8 mouse cellular contexts compared by ENCODE assay signal in the genomic region with DNA sequence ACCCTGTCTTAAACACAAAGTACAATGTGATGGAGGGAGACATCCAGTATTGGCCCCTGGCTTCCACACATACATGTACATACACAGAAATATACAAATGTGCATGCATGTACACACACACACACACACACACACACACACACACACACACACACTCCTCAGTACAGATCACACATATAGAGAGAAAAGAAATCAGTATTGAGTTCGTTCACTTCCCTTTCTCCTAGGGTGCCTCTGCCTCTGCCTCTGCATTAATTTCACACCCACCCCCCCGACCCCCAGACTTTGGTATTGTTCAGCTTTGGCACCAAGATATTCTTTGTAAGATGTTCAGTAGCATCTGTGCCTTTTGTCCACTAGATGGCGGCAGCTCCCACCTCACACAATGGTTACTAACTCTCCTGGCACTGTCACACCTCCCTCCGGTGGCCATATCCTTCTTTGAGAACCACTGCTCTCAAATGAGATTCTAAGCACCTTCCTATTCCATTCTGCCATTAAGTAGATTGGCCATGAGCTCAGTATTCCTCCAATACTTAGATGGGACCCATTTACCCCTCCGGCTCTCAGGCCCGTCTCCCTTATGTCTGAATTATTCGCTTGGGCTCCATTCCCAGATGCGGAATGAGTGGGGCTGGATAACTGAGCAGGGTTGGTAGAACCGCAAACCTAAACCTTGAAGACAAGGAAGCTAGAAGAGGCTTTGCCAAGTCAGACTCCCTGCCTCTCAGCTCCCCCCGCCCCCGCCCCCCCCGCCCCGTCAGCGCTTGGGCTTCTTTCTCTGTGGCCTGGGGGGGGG. TPM values are rescaled to one million over a fixed set of nuclear protein-coding genes. Genes with fewer than 3 reads are reported as not detected.
DNase-seq lines count a peak whose midpoint lies in the region; ATAC-seq and TF ChIP-seq lines count a peak whose summit lies in the region.

No protein-coding gene starts in this region.

- ATAC-seq in heart, postnatal 0 days (ENCODE audit: insufficient read depth, low read depth): no peak
- no peak for ATAC-seq in heart, embryonic 12.5 days (ENCODE audit: insufficient number of reproducible peaks, low FRiP score)
- peak; percentile 75 for ATAC-seq in hindbrain, postnatal 0 days
- ATAC-seq in midbrain, embryonic 14.5 days (ENCODE audit: low FRiP score, low TSS enrichment): no peak
- peak; percentile 35 for ATAC-seq in stomach, embryonic 15.5 days (ENCODE audit: insufficient read depth, low FRiP score, low read depth)

- H3K4me3 ChIP-seq in heart, postnatal 0 days (ENCODE audit: low read depth, low read length): no peak overlapping the region
- H3K4me3 ChIP-seq in heart, embryonic 12.5 days: no peak overlapping the region
- no peak overlapping the region for H3K4me3 ChIP-seq in embryonic facial prominence, embryonic 10.5 days
- no peak overlapping the region for H3K4me3 ChIP-seq in hindbrain, postnatal 0 days (ENCODE audit: low read length)
- H3K4me3 ChIP-seq in midbrain, embryonic 14.5 days (replicated peaks; ENCODE audit: low read depth, low read length): no peak overlapping the region
- H3K4me3 ChIP-seq in stomach, embryonic 15.5 days (replicated peaks): no peak overlapping the region

- no peak for TF ChIP-seq EP300 in heart, postnatal 0 days (IDR thresholded peaks at IDR 0.05; ENCODE audit: low read depth)

- H3K27me3 ChIP-seq in heart, postnatal 0 days (ENCODE audit: control insufficient read depth, insufficient read depth, low read length): no peaks in the 10 kb centered on the region
- H3K27me3 ChIP-seq in heart, embryonic 12.5 days (replicated peaks): no peaks in the 10 kb centered on the region
- no peaks in the 10 kb centered on the region for H3K27me3 ChIP-seq in embryonic facial prominence, embryonic 10.5 days (replicated peaks; ENCODE audit: low read depth, poor library complexity, severe bottlenecking)
- H3K27me3 ChIP-seq in hindbrain, postnatal 0 days (ENCODE audit: insufficient read depth, low read length): no peaks in the 10 kb centered on the region
- no peaks in the 10 kb centered on the region for H3K27me3 ChIP-seq in midbrain, embryonic 14.5 days (ENCODE audit: control insufficient read depth, insufficient read depth, low read length)
- no peaks in the 10 kb centered on the region for H3K27me3 ChIP-seq in stomach, embryonic 15.5 days (replicated peaks)

- no peaks in the 10 kb centered on the region for H3K4me1 ChIP-seq in heart, postnatal 0 days (ENCODE audit: control insufficient read depth, insufficient read depth)
- H3K4me1 ChIP-seq in heart, embryonic 12.5 days (replicated peaks): no peaks in the 10 kb centered on the region
- H3K4me1 ChIP-seq in embryonic facial prominence, embryonic 10.5 days: peaks cover 5% of the 10 kb centered on the region; the same call in 1 of the 2 replicates
- H3K4me1 ChIP-seq in hindbrain, postnatal 0 days (ENCODE audit: insufficient read depth, low read length): no peaks in the 10 kb centered on the region
- no peaks in the 10 kb centered on the region for H3K4me1 ChIP-seq in midbrain, embryonic 14.5 days (ENCODE audit: control insufficient read depth, insufficient read depth, low read length)
- no peaks in the 10 kb centered on the region for H3K4me1 ChIP-seq in stomach, embryonic 15.5 days

- H3K36me3 ChIP-seq in heart, postnatal 0 days (replicated peaks; ENCODE audit: control insufficient read depth, insufficient read depth, low read length): no peaks in the 10 kb centered on the region
- peaks cover 4% of the 10 kb centered on the region; the same call in 1 of the 2 replicates for H3K36me3 ChIP-seq in heart, embryonic 12.5 days
- H3K36me3 ChIP-seq in embryonic facial prominence, embryonic 10.5 days (replicated peaks): no peaks in the 10 kb centered on the region
- no peaks in the 10 kb centered on the region for H3K36me3 ChIP-seq in hindbrain, postnatal 0 days (ENCODE audit: insufficient read depth, low read length)
- H3K36me3 ChIP-seq in midbrain, embryonic 14.5 days (ENCODE audit: control insufficient read depth, insufficient read depth, low read length): no peaks in the 10 kb centered on the region
- no peaks in the 10 kb centered on the region for H3K36me3 ChIP-seq in stomach, embryonic 15.5 days

- peak; percentile 80 for TF ChIP-seq CTCF in heart, postnatal 0 days (IDR thresholded peaks at IDR 0.05; ENCODE audit: low read depth)
- peak; percentile 92 for TF ChIP-seq CTCF in hindbrain, postnatal 0 days (IDR thresholded peaks at IDR 0.05; ENCODE audit: low read depth)

- peak; percentile 52 for DNase-seq in heart, postnatal 0 days (ENCODE audit: low spot score)
- peak; percentile 40 for DNase-seq in adrenal gland, postnatal 10 days
- peak; percentile 66 for DNase-seq in embryonic facial prominence, embryonic 10.5 days (ENCODE audit: low spot score)
- peak; percentile 89 for DNase-seq in hindbrain, postnatal 0 days (ENCODE audit: low spot score)
- peak; percentile 17 for DNase-seq in left cerebral cortex, adult 11 months (ENCODE audit: low spot score)
- DNase-seq in midbrain, embryonic 14.5 days: peak; percentile 89

- H3K9me3 ChIP-seq in heart, postnatal 0 days (replicated peaks; ENCODE audit: control insufficient read depth, low read length): no peaks in the 10 kb centered on the region
- peaks cover 13% of the 10 kb centered on the region for H3K9me3 ChIP-seq in heart, embryonic 12.5 days (replicated peaks)
- H3K9me3 ChIP-seq in embryonic facial prominence, embryonic 10.5 days: peaks cover 4% of the 10 kb centered on the region; the same call in 1 of the 2 replicates
- H3K9me3 ChIP-seq in hindbrain, postnatal 0 days (ENCODE audit: low read length): no peaks in the 10 kb centered on the region
- no peaks in the 10 kb centered on the region for H3K9me3 ChIP-seq in midbrain, embryonic 14.5 days (ENCODE audit: control insufficient read depth, low read length)
- H3K9me3 ChIP-seq in stomach, embryonic 15.5 days: no peaks in the 10 kb centered on the region

- H3K4me2 ChIP-seq in heart, postnatal 0 days (ENCODE audit: low read depth, low read length): no peak overlapping the region
- H3K4me2 ChIP-seq in heart, embryonic 12.5 days: no peak overlapping the region
- H3K4me2 ChIP-seq in hindbrain, postnatal 0 days (ENCODE audit: low read depth, low read length): no peak overlapping the region
- no peak overlapping the region for H3K4me2 ChIP-seq in midbrain, embryonic 14.5 days (ENCODE audit: low read length)
- no peak overlapping the region for H3K4me2 ChIP-seq in stomach, embryonic 15.5 days

- H3K27ac ChIP-seq in heart, postnatal 0 days (ENCODE audit: low read depth): no peak overlapping the region
- no peak overlapping the region for H3K27ac ChIP-seq in heart, embryonic 12.5 days (ENCODE audit: poor library complexity, severe bottlenecking)
- no peak overlapping the region for H3K27ac ChIP-seq in embryonic facial prominence, embryonic 10.5 days (replicated peaks)
- no peak overlapping the region for H3K27ac ChIP-seq in hindbrain, postnatal 0 days
- H3K27ac ChIP-seq in midbrain, embryonic 14.5 days (replicated peaks; ENCODE audit: low read depth, low read length): no peak overlapping the region
- no peak overlapping the region for H3K27ac ChIP-seq in stomach, embryonic 15.5 days

- WGBS in heart, postnatal 0 days: 72% methylated on average over 14 of the region's 14 CpGs
- 67% methylated on average over 14 of the region's 14 CpGs for WGBS in heart, embryonic 12.5 days
- WGBS in embryonic facial prominence, embryonic 10.5 days: 71% methylated on average over 14 of the region's 14 CpGs
- 59% methylated on average over 14 of the region's 14 CpGs for WGBS in hindbrain, postnatal 0 days
- WGBS in midbrain, embryonic 14.5 days: 68% methylated on average over 14 of the region's 14 CpGs
- 71% methylated on average over 14 of the region's 14 CpGs for WGBS in stomach, embryonic 15.5 days

- H3K9ac ChIP-seq in heart, postnatal 0 days (replicated peaks; ENCODE audit: low read depth, low read length): no peak overlapping the region
- H3K9ac ChIP-seq in heart, embryonic 12.5 days: no peak overlapping the region
- H3K9ac ChIP-seq in hindbrain, postnatal 0 days (replicated peaks; ENCODE audit: low read length): no peak overlapping the region
- H3K9ac ChIP-seq in midbrain, embryonic 14.5 days (replicated peaks; ENCODE audit: low read length): no peak overlapping the region
- no peak overlapping the region for H3K9ac ChIP-seq in stomach, embryonic 15.5 days

RNA-seq across cellular contexts. Expression of a gene that starts 47.2 kb away (rescaled TPM):
- 0.23 and 2.0 TPM in 2 replicates for total RNA-seq in heart, postnatal 0 days (2014; rRNA removed; ENCODE audit: low replicate concordance)
- polyA plus RNA-seq in heart, postnatal 0 days (2015; fragmentation: Nextera tagmentation; extraction: Ambion mirVana): 0.61 and 0.92 TPM in 2 replicates
- polyA plus RNA-seq in heart, embryonic 12.5 days (2016; fragmentation: Nextera tagmentation; extraction: Ambion mirVana): 0.65 and 0.68 TPM in 2 replicates
- 1 to 10 TPM; 3.4 to 6.1 TPM for total RNA-seq in adrenal gland, postnatal 10 days (2021)
- polyA plus RNA-seq in embryonic facial prominence, embryonic 10.5 days (2016; fragmentation: Nextera tagmentation; extraction: Ambion mirVana): 0.62 and 1.0 TPM in 2 replicates
- 5.1 and 9.4 TPM in 2 replicates for total RNA-seq in hindbrain, postnatal 0 days (2014; rRNA removed)
- polyA plus RNA-seq in hindbrain, postnatal 0 days (2015; fragmentation: Nextera tagmentation; extraction: Ambion mirVana): 2.6 and 2.8 TPM in 2 replicates
- polyA plus RNA-seq in midbrain, embryonic 14.5 days (2014; fragmentation: Nextera tagmentation; extraction: Ambion mirVana): 1.4 and 1.8 TPM in 2 replicates
- 7.2 TPM in 2 replicates for polyA plus RNA-seq in stomach, embryonic 15.5 days (2015; fragmentation: Nextera tagmentation; extraction: Ambion mirVana)

Comparison
In these comparisons a context has a peak if more than half of its experiments do, and no peak if none do; other contexts are left out.
1. ATAC-seq: peak in hindbrain, postnatal 0 days (single experiment) and stomach, embryonic 15.5 days (single experiment); none in heart, postnatal 0 days (single experiment), heart, embryonic 12.5 days (single experiment) and midbrain, embryonic 14.5 days (single experiment).
2. DNase-seq: peak in every context shown above with its lines; median percentile 89 in hindbrain, postnatal 0 days; 89 in midbrain, embryonic 14.5 days; 66 in embryonic facial prominence, embryonic 10.5 days; 52 in heart, postnatal 0 days; 40 in adrenal gland, postnatal 10 days; 17 in left cerebral cortex, adult 11 months.